Mouse (Mus musculus): ENCODE measurements at regions not wholly inside any gene's neighbourhood (a gene's known extent, or its start where the extent isn't known, plus 50 kb on each side); places are given as distances from the start of the nearest gene placed in this dataset.

- WGBS, result 63% methylated on average over 2 of the region's 2 CpGs
Measured at GRCm38 (mm10) chr13:44067244-44067643, 282.7 kb downstream of the Cd83 start.

GRCm38 (mm10) chr13:44068951-44069350, 284.4 kb downstream of the Cd83 start:
- Histone ChIP-seq H3K27me3 (ENCODE audit: control insufficient read depth, insufficient read depth, low read length) (no peaks in the 10 kb centered on the region), H3K9me3 (ENCODE audit: control insufficient read depth, low read depth, low read length) (no peaks in the 10 kb centered on the region), H3K4me1 (ENCODE audit: control insufficient read depth, insufficient read depth, low read length) (peaks cover 9% of the 10 kb centered on the region), H3K4me3 (ENCODE audit: low read depth, low read length) (no peak overlapping the region), H3K4me2 (replicated peaks; ENCODE audit: low read depth, low read length) (no peak overlapping the region), H3K9ac (replicated peaks; ENCODE audit: low read depth, low read length) (no peak overlapping the region), H3K36me3 (ENCODE audit: control insufficient read depth, insufficient read depth, low read length) (no peaks in the 10 kb centered on the region), H3K27ac (ENCODE audit: low read length) (no peak overlapping the region)
- ATAC-seq (ENCODE audit: insufficient number of reproducible peaks, insufficient read depth, low FRiP score, low read depth), result no peak
- 83% methylated on average over 5 of the region's 5 CpGs for WGBS

More at GRCm38 (mm10) chr13:44067244-44067643, 282.7 kb downstream of the Cd83 start:
- no peak overlapping the region for H3K4me2 ChIP-seq (replicated peaks; ENCODE audit: low read depth, low read length)
- H3K27ac ChIP-seq (ENCODE audit: low read length), result no peak overlapping the region
- no peak for ATAC-seq (ENCODE audit: insufficient number of reproducible peaks, insufficient read depth, low FRiP score, low read depth)
- no peak overlapping the region for H3K9ac ChIP-seq (replicated peaks; ENCODE audit: low read depth, low read length)
- no peaks in the 10 kb centered on the region for H3K9me3 ChIP-seq (ENCODE audit: control insufficient read depth, low read depth, low read length)
- no peak overlapping the region for H3K4me3 ChIP-seq (ENCODE audit: low read depth, low read length)
- H3K27me3 ChIP-seq (ENCODE audit: control insufficient read depth, insufficient read depth, low read length), result no peaks in the 10 kb centered on the region
- peaks cover 9% of the 10 kb centered on the region for H3K4me1 ChIP-seq (ENCODE audit: control insufficient read depth, insufficient read depth, low read length)
- no peaks in the 10 kb centered on the region for H3K36me3 ChIP-seq (ENCODE audit: control insufficient read depth, insufficient read depth, low read length)

- ATAC-seq (ENCODE audit: insufficient number of reproducible peaks, insufficient read depth, low FRiP score, low read depth), result no peak
- Histone ChIP-seq H3K4me2 (replicated peaks; ENCODE audit: low read depth, low read length) (no peak overlapping the region), H3K27me3 (ENCODE audit: control insufficient read depth, insufficient read depth, low read length) (no peaks in the 10 kb centered on the region), H3K4me3 (ENCODE audit: low read depth, low read length) (no peak overlapping the region), H3K27ac (ENCODE audit: low read length) (no peak overlapping the region), H3K9me3 (ENCODE audit: control insufficient read depth, low read depth, low read length) (no peaks in the 10 kb centered on the region), H3K4me1 (ENCODE audit: control insufficient read depth, insufficient read depth, low read length) (no peaks in the 10 kb centered on the region), H3K36me3 (ENCODE audit: control insufficient read depth, insufficient read depth, low read length) (no peaks in the 10 kb centered on the region), H3K9ac (replicated peaks; ENCODE audit: low read depth, low read length) (no peak overlapping the region)
- WGBS, result 79% methylated on average over 9 of the region's 9 CpGs
Measured at GRCm38 (mm10) chr13:44073122-44073521, 288.5 kb downstream of the Cd83 start.

- Histone ChIP-seq H3K4me3 (ENCODE audit: low read depth, low read length) (no peak overlapping the region), H3K27ac (ENCODE audit: low read length) (no peak overlapping the region), H3K4me1 (ENCODE audit: control insufficient read depth, insufficient read depth, low read length) (no peaks in the 10 kb centered on the region), H3K4me2 (replicated peaks; ENCODE audit: low read depth, low read length) (no peak overlapping the region), H3K36me3 (ENCODE audit: control insufficient read depth, insufficient read depth, low read length) (no peaks in the 10 kb centered on the region), H3K27me3 (ENCODE audit: control insufficient read depth, insufficient read depth, low read length) (no peaks in the 10 kb centered on the region), H3K9me3 (ENCODE audit: control insufficient read depth, low read depth, low read length) (no peaks in the 10 kb centered on the region), H3K9ac (replicated peaks; ENCODE audit: low read depth, low read length) (no peak overlapping the region)
- no peak for ATAC-seq (ENCODE audit: insufficient number of reproducible peaks, insufficient read depth, low FRiP score, low read depth)
- 84% methylated on average over 9 of the region's 9 CpGs for WGBS
Measured at GRCm38 (mm10) chr13:44074172-44074571, 289.6 kb downstream of the Cd83 start.

GRCm38 (mm10) chr13:44077022-44077421, 292.4 kb downstream of the Cd83 start:
- Histone ChIP-seq H3K36me3 (ENCODE audit: control insufficient read depth, insufficient read depth, low read length) (no peaks in the 10 kb centered on the region), H3K4me1 (ENCODE audit: control insufficient read depth, insufficient read depth, low read length) (no peaks in the 10 kb centered on the region), H3K27me3 (ENCODE audit: control insufficient read depth, insufficient read depth, low read length) (no peaks in the 10 kb centered on the region), H3K27ac (ENCODE audit: low read length) (no peak overlapping the region), H3K9me3 (ENCODE audit: control insufficient read depth, low read depth, low read length) (no peaks in the 10 kb centered on the region), H3K9ac (replicated peaks; ENCODE audit: low read depth, low read length) (no peak overlapping the region), H3K4me3 (ENCODE audit: low read depth, low read length) (no peak overlapping the region), H3K4me2 (replicated peaks; ENCODE audit: low read depth, low read length) (no peak overlapping the region)
- ATAC-seq (ENCODE audit: insufficient number of reproducible peaks, insufficient read depth, low FRiP score, low read depth), result no peak
- 90% methylated on average over 10 of the region's 10 CpGs for WGBS

GRCm38 (mm10) chr13:44085621-44086510, 301.3 kb downstream of the Cd83 start:
- no peaks in the 10 kb centered on the region for H3K9me3 ChIP-seq (ENCODE audit: control insufficient read depth, low read depth, low read length)
- H3K9ac ChIP-seq (replicated peaks; ENCODE audit: low read depth, low read length), result no peak overlapping the region
- H3K27me3 ChIP-seq (ENCODE audit: control insufficient read depth, insufficient read depth, low read length), result no peaks in the 10 kb centered on the region
- no peaks in the 10 kb centered on the region for H3K36me3 ChIP-seq (ENCODE audit: control insufficient read depth, insufficient read depth, low read length)
- no peak overlapping the region for H3K4me3 ChIP-seq (ENCODE audit: low read depth, low read length)
- H3K4me2 ChIP-seq (replicated peaks; ENCODE audit: low read depth, low read length), result no peak overlapping the region
- peaks cover 10% of the 10 kb centered on the region; the same call in 1 of the 2 replicates for H3K4me1 ChIP-seq (ENCODE audit: control insufficient read depth, insufficient read depth, low read length)
- 49% methylated on average over 10 of the region's 10 CpGs for WGBS
- H3K27ac ChIP-seq (ENCODE audit: low read length), result no peak overlapping the region
- ATAC-seq (ENCODE audit: insufficient number of reproducible peaks, insufficient read depth, low FRiP score, low read depth), result no peak

- H3K4me3 ChIP-seq (ENCODE audit: low read depth, low read length), result no peak overlapping the region
- H3K4me2 ChIP-seq (replicated peaks; ENCODE audit: low read depth, low read length), result no peak overlapping the region
- H3K4me1 ChIP-seq (ENCODE audit: control insufficient read depth, insufficient read depth, low read length), result peaks cover 10% of the 10 kb centered on the region; the same call in 1 of the 2 replicates
- no peaks in the 10 kb centered on the region for H3K9me3 ChIP-seq (ENCODE audit: control insufficient read depth, low read depth, low read length)
- ATAC-seq (ENCODE audit: insufficient number of reproducible peaks, insufficient read depth, low FRiP score, low read depth), result no peak
- H3K9ac ChIP-seq (replicated peaks; ENCODE audit: low read depth, low read length), result no peak overlapping the region
- 33% methylated on average over 4 of the region's 4 CpGs for WGBS
- H3K36me3 ChIP-seq (ENCODE audit: control insufficient read depth, insufficient read depth, low read length), result no peaks in the 10 kb centered on the region
- no peak overlapping the region for H3K27ac ChIP-seq (ENCODE audit: low read length)
- no peaks in the 10 kb centered on the region for H3K27me3 ChIP-seq (ENCODE audit: control insufficient read depth, insufficient read depth, low read length)
Measured at GRCm38 (mm10) chr13:44086801-44087200, 302.2 kb downstream of the Cd83 start.

GRCm38 (mm10) chr13:44097141-44097540, 312.6 kb downstream of the Cd83 start:
- no peaks in the 10 kb centered on the region for H3K9me3 ChIP-seq (ENCODE audit: control insufficient read depth, low read depth, low read length)
- no peaks in the 10 kb centered on the region for H3K36me3 ChIP-seq (ENCODE audit: control insufficient read depth, insufficient read depth, low read length)
- H3K27ac ChIP-seq (ENCODE audit: low read length), result no peak overlapping the region
- no peaks in the 10 kb centered on the region for H3K4me1 ChIP-seq (ENCODE audit: control insufficient read depth, insufficient read depth, low read length)
- H3K27me3 ChIP-seq (ENCODE audit: control insufficient read depth, insufficient read depth, low read length), result 0 out of 2 replicates have a peak, but pooled peaks cover 3% of the 10 kb centered on the region
- no peak overlapping the region for H3K9ac ChIP-seq (replicated peaks; ENCODE audit: low read depth, low read length)
- no peak overlapping the region for H3K4me3 ChIP-seq (ENCODE audit: low read depth, low read length)
- ATAC-seq (ENCODE audit: insufficient number of reproducible peaks, insufficient read depth, low FRiP score, low read depth), result no peak
- WGBS, result 75% methylated on average over 2 of the region's 2 CpGs
- no peak overlapping the region for H3K4me2 ChIP-seq (replicated peaks; ENCODE audit: low read depth, low read length)

Measured in stomach, embryonic 14.5 days (tissue).